Mouse (Mus musculus): Measurements from ENCODE around the gene Pigr.

DNA sequence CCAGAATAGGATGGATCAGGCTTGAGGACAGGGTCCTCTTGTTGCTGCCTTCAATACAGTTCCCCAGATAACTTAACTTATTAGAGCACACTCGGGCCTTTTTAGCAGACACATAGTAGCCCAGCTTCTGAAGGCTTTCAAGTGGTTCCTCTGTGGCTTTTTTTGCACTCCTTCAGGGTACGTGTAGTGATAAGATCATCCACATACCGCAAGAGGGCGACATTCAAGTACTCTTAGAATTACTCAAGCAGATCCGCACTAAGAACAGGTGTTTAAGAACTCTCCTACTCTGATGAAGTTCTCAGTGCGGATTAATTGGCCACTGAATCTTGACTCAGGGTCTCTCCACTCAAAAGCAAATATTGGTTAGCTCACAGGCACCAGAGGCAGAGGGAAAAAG, 11.8 kb downstream of the Pigr start:
- no peak for TF ChIP-seq CTCF (IDR thresholded peaks at IDR 0.05; ENCODE audit: low read depth, low read length)
- no peak for TF ChIP-seq EP300 (IDR thresholded peaks at IDR 0.05; ENCODE audit: insufficient read depth, low read depth, low read length)
- TF ChIP-seq POLR2A (IDR thresholded peaks at IDR 0.05; ENCODE audit: insufficient read depth, low read length), result no peak

All from ES-Bruce4 (cell line).